Mouse (Mus musculus) embryonic fibroblast, embryonic 13.5 days (primary cell): Measurements from ENCODE around the gene Amz2. TPM values are rescaled to one million over a fixed set of nuclear protein-coding genes. Genes with fewer than 3 reads are reported as not detected.

Experiments used
- H3K27ac ChIP-seq: 2 replicates; pipeline ENCODE4 v1.5.1; 2012; ENCODE audit warnings: low read length, control low read depth, inconsistent platforms; ENCODE audit not compliant: insufficient read depth
- H3K4me1 ChIP-seq: 2 replicates; pipeline ENCODE4 v1.6.1; 2011; ENCODE audit warnings: low read length; ENCODE audit not compliant: control insufficient read depth, insufficient read depth
- H3K4me3 ChIP-seq: 2 replicates; pipeline ENCODE4 v1.5.1; 2011; ENCODE audit warnings: mild to moderate bottlenecking, control low read depth, low read length; ENCODE audit not compliant: insufficient read depth
- CTCF ChIP-seq: IDR thresholded peaks from 2 replicates; pipeline ENCODE4 v1.5.1; 2011; ENCODE audit warnings: mild to moderate bottlenecking, control low read depth, low read length, moderate library complexity, borderline replicate concordance; ENCODE audit not compliant: insufficient read depth
- POLR2A ChIP-seq: IDR thresholded peaks from 2 replicates; pipeline ENCODE4 v1.6.1; 2011; ENCODE audit warnings: low read depth, mild to moderate bottlenecking, control low read depth, low read length, moderate library complexity
- polyA plus RNA-seq: library from polyadenylated mRNA; stranded (reverse); fragments of >200 nt; gene quantifications from 2 replicates; pipeline ENCODE4 v1.2.4, GENCODE M21; 2011; ENCODE audit warnings: low read depth; ENCODE audit not compliant: missing spikeins, insufficient read length

Amz2 gene
- polyA plus RNA-seq, 1 experiment = 82.9 TPM

- no peak for TF ChIP-seq CTCF
- TF ChIP-seq POLR2A = no peak
- H3K4me3 ChIP-seq = no peak overlapping the region
- no peak overlapping the region for H3K27ac ChIP-seq
- H3K4me1 ChIP-seq = no peaks in the 10 kb centered on the region
Observed at GRCm38 (mm10) chr11:109419961-109420566, 5.7 kb upstream of the Amz2 start.

GRCm38 (mm10) chr11:109420567-109420962 lies 5.2 kb upstream of the Amz2 start:
- TF ChIP-seq POLR2A = no peak
- no peak for TF ChIP-seq CTCF
- H3K4me3 ChIP-seq = no peak overlapping the region
- no peaks in the 10 kb centered on the region for H3K4me1 ChIP-seq
- H3K27ac ChIP-seq = no peak overlapping the region

GRCm38 (mm10) chr11:109421205-109421604 lies 4.5 kb upstream of the Amz2 start:
- TF ChIP-seq CTCF (no peak), POLR2A (no peak)
- no peaks in the 10 kb centered on the region for H3K4me1 ChIP-seq
- no peak overlapping the region for H3K27ac ChIP-seq
- H3K4me3 ChIP-seq = no peak overlapping the region

GRCm38 (mm10) chr11:109422263-109422662 lies 3.5 kb upstream of the Amz2 start:
- no peak for TF ChIP-seq POLR2A
- no peak for TF ChIP-seq CTCF
- Histone ChIP-seq H3K4me1 (peaks cover 2% of the 10 kb centered on the region), H3K27ac (no peak overlapping the region), H3K4me3 (no peak overlapping the region)

- Histone ChIP-seq H3K4me3 (no peak overlapping the region), H3K27ac (no peak overlapping the region), H3K4me1 (peaks cover 2% of the 10 kb centered on the region)
- TF ChIP-seq POLR2A (no peak), CTCF (no peak)
Observed at GRCm38 (mm10) chr11:109423294-109423693, 2.5 kb upstream of the Amz2 start.

GRCm38 (mm10) chr11:109426272-109426586 lies 483 bp downstream of the Amz2 start:
- Histone ChIP-seq H3K4me3 (peak overlapping the region; percentile 68), H3K4me1 (peaks cover 2% of the 10 kb centered on the region), H3K27ac (peak overlapping the region; percentile 42)
- no peak for TF ChIP-seq CTCF
- TF ChIP-seq POLR2A = no peak; the same call in 1 of the 2 replicates

GRCm38 (mm10) chr11:109427353-109427752 lies 1.6 kb downstream of the Amz2 start:
- peaks cover 2% of the 10 kb centered on the region for H3K4me1 ChIP-seq
- no peak overlapping the region for H3K27ac ChIP-seq
- no peak overlapping the region for H3K4me3 ChIP-seq
- no peak for TF ChIP-seq CTCF
- TF ChIP-seq POLR2A = no peak

GRCm38 (mm10) chr11:109434233-109434798 lies 8.6 kb downstream of the Amz2 start:
- TF ChIP-seq CTCF = no peak
- no peak for TF ChIP-seq POLR2A

GRCm38 (mm10) chr11:109436889-109437288 lies 11.1 kb downstream of the Amz2 start:
- Histone ChIP-seq H3K27ac (no peak overlapping the region), H3K4me1 (no peaks in the 10 kb centered on the region), H3K4me3 (no peak overlapping the region)
- no peak for TF ChIP-seq CTCF
- no peak for TF ChIP-seq POLR2A

More at GRCm38 (mm10) chr11:109434233-109434798, 8.6 kb downstream of the Amz2 start:
- no peak overlapping the region for H3K27ac ChIP-seq
- no peak overlapping the region for H3K4me3 ChIP-seq
- no peaks in the 10 kb centered on the region for H3K4me1 ChIP-seq

- H3K4me3 ChIP-seq = no peak overlapping the region
- TF ChIP-seq POLR2A = no peak
- TF ChIP-seq CTCF = no peak
- peak overlapping the region; percentile 54; the same call in 1 of the 2 replicates for H3K27ac ChIP-seq
- H3K4me1 ChIP-seq = no peaks in the 10 kb centered on the region
Observed at GRCm38 (mm10) chr11:109439209-109439608, 13.5 kb downstream of the Amz2 start.
